In genomic region chr4:48244280-48244679, GRCm38 (mm10) we compare ENCODE assay signal across 25 mouse cellular contexts.
"Had no signal": no experiment of that assay in that cellular context is flagged by ENCODE, and none has a peak within 500 bp of the region (broad histone marks: within the 10 kb centered on the region; RNA-seq: fewer than 3 reads in every experiment).

No protein-coding gene starts in this region.

- H3K27ac ChIP-seq: liver, embryonic 13.5 days; liver, embryonic 15.5 days; lung, embryonic 15.5 days; macrophage; midbrain, embryonic 10.5 days; midbrain, embryonic 12.5 days; neural tube, embryonic 13.5 days; neural tube, embryonic 15.5 days; stomach, embryonic 15.5 days; stomach, postnatal 0 days had no signal

- ATAC-seq: liver, postnatal 0 days; lung, postnatal 0 days; midbrain, embryonic 16.5 days had no signal

- H3K4me2 ChIP-seq: liver, embryonic 11.5 days; liver, embryonic 13.5 days; liver, embryonic 15.5 days; lung, embryonic 15.5 days; midbrain, embryonic 12.5 days; neural tube, embryonic 13.5 days; neural tube, embryonic 15.5 days; stomach, embryonic 15.5 days had no signal

- H3K4me1 ChIP-seq: liver, embryonic 15.5 days; lung, embryonic 15.5 days; midbrain, embryonic 10.5 days; midbrain, embryonic 12.5 days; neural tube, embryonic 13.5 days; neural tube, embryonic 15.5 days; stomach, embryonic 15.5 days had no signal

- DNase-seq: liver, embryonic 13.5 days; liver, postnatal 0 days; lung, adult 2 months; lung, postnatal 14 days; lung, postnatal 36 days; midbrain, embryonic 14.5 days; right cerebral cortex, adult 18-20 months; right cerebral cortex, postnatal 25 days; right cerebral cortex, postnatal 4 days; thymus, adult 2 months; thymus, postnatal 25 days; thymus, postnatal 4 days had no signal

- H3K4me3 ChIP-seq: liver, embryonic 13.5 days; liver, embryonic 15.5 days; lung, embryonic 15.5 days; midbrain, embryonic 10.5 days; midbrain, embryonic 12.5 days; myocyte; neural tube, embryonic 13.5 days; neural tube, embryonic 15.5 days; stomach, embryonic 15.5 days had no signal

- H3K36me3 ChIP-seq: liver, embryonic 13.5 days; liver, embryonic 15.5 days; lung, embryonic 15.5 days; midbrain, embryonic 10.5 days; midbrain, embryonic 12.5 days; neural tube, embryonic 13.5 days; neural tube, embryonic 15.5 days; stomach, embryonic 15.5 days had no signal

- H3K27me3 ChIP-seq: liver, embryonic 13.5 days; liver, embryonic 15.5 days; lung, embryonic 15.5 days; midbrain, embryonic 12.5 days; neural tube, embryonic 13.5 days; neural tube, embryonic 15.5 days; stomach, embryonic 15.5 days had no signal

- H3K9me3 ChIP-seq: liver, embryonic 13.5 days; liver, embryonic 15.5 days; lung, embryonic 15.5 days; midbrain, embryonic 10.5 days; midbrain, embryonic 12.5 days; neural tube, embryonic 13.5 days; neural tube, embryonic 15.5 days; stomach, embryonic 15.5 days had no signal

- H3K9ac ChIP-seq: liver, embryonic 13.5 days; liver, embryonic 15.5 days; liver, postnatal 0 days; lung, embryonic 15.5 days; midbrain, embryonic 12.5 days; neural tube, embryonic 13.5 days; neural tube, embryonic 15.5 days; stomach, embryonic 15.5 days had no signal
